Mouse (Mus musculus) urinary bladder, postnatal 0 days (tissue): ENCODE results near the gene Arl2. TPM values are rescaled to one million over a fixed set of nuclear protein-coding genes. Genes with fewer than 3 reads are reported as not detected.

ENCODE experiments used
- polyA plus RNA-seq: library from polyadenylated mRNA; unstranded; fragments of >200 nt; fragmentation: Nextera tagmentation; extraction: Ambion mirVana; gene quantifications from 2 replicates; pipeline ENCODE4 v1.2.1, GENCODE M21; 2015

Arl2 gene
- 54.9 and 59.2 TPM in 2 replicates for polyA plus RNA-seq

DNA sequence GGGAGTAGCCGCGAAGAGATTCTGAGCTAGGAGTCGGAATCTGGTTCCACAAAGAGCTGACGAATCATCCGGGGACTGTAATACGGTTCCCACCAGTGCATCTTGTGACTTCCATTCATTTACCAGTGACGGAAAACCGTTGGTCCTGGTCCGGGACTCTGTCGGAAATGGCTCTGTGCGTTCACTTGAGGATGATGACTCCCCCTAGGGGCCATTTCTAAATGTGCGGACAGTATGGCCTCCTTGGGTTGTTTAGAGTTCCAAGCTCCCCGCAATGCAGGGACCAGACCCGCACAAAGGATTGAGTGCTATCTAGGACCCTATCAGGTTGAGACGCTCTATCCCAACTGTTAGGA, at the start of gene Arl2:
Gene Arl2, minus strand, starts transcription at position 155 of the 356 bp plus-strand sequence.

GRCm38 (mm10) chr19:6184131-6184530, 42.8 kb upstream of the Arl2 start, which contains the start of gene Majin:
TSS of gene Majin (plus strand) at chr19:6184388.

GRCm38 (mm10) chr19:6140678-6141393, 512 bp downstream of the Arl2 start, which contains the start of gene Batf2:
TSS of gene Batf2 (plus strand) at chr19:6140983.

DNA sequence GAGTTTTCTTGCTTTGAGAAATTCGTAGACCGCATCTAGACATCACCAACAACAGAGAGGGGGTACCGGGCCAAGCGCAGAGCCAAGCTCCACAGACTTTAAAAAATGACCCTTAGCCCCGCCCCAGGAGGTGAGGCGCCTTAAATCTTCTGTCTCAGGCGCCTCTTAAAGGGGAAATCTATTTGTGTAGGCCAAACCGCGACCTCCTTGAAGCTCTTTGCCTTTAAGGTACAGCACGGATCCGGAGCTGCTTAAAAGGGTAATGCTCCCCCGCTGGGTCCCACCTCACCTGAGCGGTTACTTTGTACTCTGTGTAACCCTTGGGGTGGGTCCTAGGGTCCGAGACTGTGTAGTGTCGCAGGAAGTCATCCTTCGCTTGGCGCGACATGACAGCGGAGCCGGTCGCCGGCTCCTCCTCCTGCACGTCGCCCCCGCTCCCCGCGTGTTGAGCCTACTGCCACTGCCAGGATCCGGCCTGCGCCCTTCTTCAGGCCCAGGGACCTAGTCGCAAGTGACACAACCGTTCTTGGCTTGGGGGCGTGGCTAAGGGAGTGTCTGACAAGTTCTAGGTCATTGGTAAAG, 13.5 kb downstream of the Arl2 start, which contains the start of gene Snx15:
Gene Snx15, minus strand, starts transcription at position 545 of the 582 bp plus-strand sequence.

GRCm38 (mm10) chr19:6117986-6118676, 23.2 kb downstream of the Arl2 start, which contains the start of gene Sac3d1:
TSS of gene Sac3d1 (minus strand) at chr19:6118650.

DNA sequence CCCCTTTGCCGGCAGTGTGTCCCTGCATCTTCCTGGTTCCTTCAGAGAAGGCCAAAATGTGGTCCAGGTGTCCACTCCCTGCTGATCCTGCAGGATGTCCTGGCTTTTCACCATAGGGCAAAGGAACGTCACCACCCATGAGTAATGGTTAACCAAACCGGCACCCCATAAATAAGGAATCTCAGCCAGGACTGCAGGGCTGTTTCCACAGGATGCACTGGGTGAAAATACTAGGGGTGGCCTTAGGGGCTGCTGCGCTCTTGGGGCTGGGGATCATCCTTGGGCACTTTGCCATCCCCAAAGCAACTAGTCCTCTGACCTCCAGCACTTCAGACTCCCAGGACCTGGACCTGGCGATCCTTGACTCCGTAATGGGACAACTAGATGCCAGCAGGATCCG, 35.8 kb downstream of the Arl2 start, which contains the start of gene Naaladl1:
Gene Naaladl1, plus strand, starts transcription at position 197 of the 400 bp plus-strand sequence.

GRCm38 (mm10) chr19:6094119-6094518, 47.2 kb downstream of the Arl2 start, which contains the start of gene AC131692.1:
TSS of gene AC131692.1 (plus strand) at chr19:6094419.

DNA sequence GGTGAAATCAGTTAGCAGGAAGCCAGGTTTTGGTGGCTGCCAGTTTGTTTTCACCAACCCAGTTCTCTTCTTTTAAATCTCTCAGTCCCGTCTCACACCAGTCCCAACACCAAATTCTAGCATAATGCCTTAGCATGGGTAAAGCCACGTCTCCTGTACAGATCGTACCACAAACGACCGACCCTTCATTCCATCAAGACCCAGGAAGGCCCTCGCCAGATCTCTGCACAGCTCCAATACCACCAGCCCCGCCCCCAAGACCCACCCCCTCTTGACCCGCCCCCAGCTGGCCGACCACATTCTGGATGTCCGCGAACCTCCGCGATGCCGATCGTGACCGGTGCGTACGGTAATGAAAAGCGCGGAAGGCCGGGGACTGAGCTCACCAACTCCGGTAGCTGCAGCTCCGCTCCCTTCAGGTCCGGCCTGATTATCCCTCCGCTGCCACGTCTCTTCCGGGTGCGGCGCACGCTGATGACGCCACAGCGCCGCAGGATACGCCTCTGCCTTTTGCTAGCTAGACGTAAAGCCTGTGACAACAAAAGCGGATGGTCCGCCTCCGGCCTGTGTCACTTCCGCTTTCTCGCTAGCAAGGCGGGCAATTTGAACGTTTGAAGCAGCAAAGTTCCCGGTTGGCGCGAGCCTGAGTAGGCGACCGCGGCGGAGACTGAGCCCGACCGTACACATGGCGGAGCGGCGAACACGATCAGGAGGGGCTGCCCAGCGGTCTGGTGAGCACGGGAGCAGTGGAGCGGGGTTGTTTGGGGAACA, 56.7 kb downstream of the Arl2 start, which contains the start of the genes Zfpl1 and Cdca5:
Gene Zfpl1, minus strand, starts transcription at position 479 of the 771 bp plus-strand sequence.
Gene Cdca5, plus strand, starts transcription at position 506 of the 771 bp plus-strand sequence.

Other genes with a start within 250 kb of the Arl2 start
- gene Tigd3, start 247.4 kb downstream of the Arl2 start, polyA plus RNA-seq = 0.47 and 0.54 TPM in 2 replicates
- 52.6 and 59.0 TPM in 2 replicates for gene Dpf2, start 228.5 kb downstream of the Arl2 start, polyA plus RNA-seq
- 18.8 and 20.3 TPM in 2 replicates for gene Cdc42ep2, start 216.7 kb downstream of the Arl2 start, polyA plus RNA-seq
- gene Pola2, start 177.3 kb downstream of the Arl2 start, polyA plus RNA-seq = 41.8 and 42.6 TPM in 2 replicates
- 0.31 and 0.34 TPM in 2 replicates for gene Slc22a20, start 155.4 kb downstream of the Arl2 start, polyA plus RNA-seq
- gene Capn1, start 125.7 kb downstream of the Arl2 start, polyA plus RNA-seq = 30.2 and 32.8 TPM in 2 replicates
- 16.7 and 19.3 TPM in 2 replicates for gene Syvn1, start 95.0 kb downstream of the Arl2 start, polyA plus RNA-seq
- 29.8 and 33.9 TPM in 2 replicates for gene Mrpl49, start 83.8 kb downstream of the Arl2 start, polyA plus RNA-seq
- gene Fau, start 83.7 kb downstream of the Arl2 start, polyA plus RNA-seq = 611 and 659 TPM in 2 replicates
- 27.6 and 28.5 TPM in 2 replicates for gene Znhit2, start 80.4 kb downstream of the Arl2 start, polyA plus RNA-seq
- gene Tm7sf2, start 73.2 kb downstream of the Arl2 start, polyA plus RNA-seq = 14.6 and 19.7 TPM in 2 replicates
- gene Vps51, start 64.3 kb downstream of the Arl2 start, polyA plus RNA-seq = 37.0 and 41.4 TPM in 2 replicates
- gene Tmem262, start 61.5 kb downstream of the Arl2 start, polyA plus RNA-seq = not detected in 2 replicates
- gene Gm28374, start 59.3 kb downstream of the Arl2 start, polyA plus RNA-seq = 0.35 and 0.64 TPM in 2 replicates
- gene Zfpl1, start 56.6 kb downstream of the Arl2 start, polyA plus RNA-seq = 46.9 and 47.9 TPM in 2 replicates
- gene Cdca5, start 56.6 kb downstream of the Arl2 start, polyA plus RNA-seq = 4.7 and 8.0 TPM in 2 replicates
- not detected in 2 replicates for gene AC131692.1, start 47.1 kb downstream of the Arl2 start, polyA plus RNA-seq
- gene Naaladl1, start 35.8 kb downstream of the Arl2 start, polyA plus RNA-seq = 0.08 TPM in 1 of 2 replicates, not detected in the other
- 23.3 and 26.6 TPM in 2 replicates for gene Sac3d1, start 22.9 kb downstream of the Arl2 start, polyA plus RNA-seq
- 14.6 and 15.8 TPM in 2 replicates for gene Snx15, start 13.2 kb downstream of the Arl2 start, polyA plus RNA-seq
- gene Batf2, start 565 bp downstream of the Arl2 start, polyA plus RNA-seq = 0.28 and 0.30 TPM in 2 replicates
- gene Majin, start 42.8 kb upstream of the Arl2 start, polyA plus RNA-seq = not detected in 2 replicates
- gene Gpha2, start 84.8 kb upstream of the Arl2 start, polyA plus RNA-seq = 0.37 and 0.65 TPM in 2 replicates
- gene Ppp2r5b, start 94.3 kb upstream of the Arl2 start, polyA plus RNA-seq = 19.3 and 25.7 TPM in 2 replicates
- gene Atg2a, start 100.1 kb upstream of the Arl2 start, polyA plus RNA-seq = 4.8 and 5.1 TPM in 2 replicates
- 117 and 130 TPM in 2 replicates for gene Ehd1, start 135.2 kb upstream of the Arl2 start, polyA plus RNA-seq
- gene Cdc42bpg, start 164.9 kb upstream of the Arl2 start, polyA plus RNA-seq = 1.1 and 1.4 TPM in 2 replicates
- 30.0 and 30.7 TPM in 2 replicates for gene Men1, start 193.4 kb upstream of the Arl2 start, polyA plus RNA-seq
- 6.8 and 7.1 TPM in 2 replicates for gene Map4k2, start 199.6 kb upstream of the Arl2 start, polyA plus RNA-seq
- 47.8 and 62.7 TPM in 2 replicates for gene Sf1, start 222.1 kb upstream of the Arl2 start, polyA plus RNA-seq
- 20.6 and 23.6 TPM in 2 replicates for gene Pygm, start 242.9 kb upstream of the Arl2 start, polyA plus RNA-seq